Mouse (Mus musculus): ENCODE data around the gene Naa20. TPM values are rescaled to one million over a fixed set of nuclear protein-coding genes. Genes with fewer than 3 reads are reported as not detected.
A peak's percentile ranks its signal among the peaks of the same experiment; 100 is the strongest.

Naa20 gene
- polyA plus RNA-seq (2014; fragmentation: Nextera tagmentation; extraction: Ambion mirVana), result 145 and 151 TPM in 2 replicates

DNA sequence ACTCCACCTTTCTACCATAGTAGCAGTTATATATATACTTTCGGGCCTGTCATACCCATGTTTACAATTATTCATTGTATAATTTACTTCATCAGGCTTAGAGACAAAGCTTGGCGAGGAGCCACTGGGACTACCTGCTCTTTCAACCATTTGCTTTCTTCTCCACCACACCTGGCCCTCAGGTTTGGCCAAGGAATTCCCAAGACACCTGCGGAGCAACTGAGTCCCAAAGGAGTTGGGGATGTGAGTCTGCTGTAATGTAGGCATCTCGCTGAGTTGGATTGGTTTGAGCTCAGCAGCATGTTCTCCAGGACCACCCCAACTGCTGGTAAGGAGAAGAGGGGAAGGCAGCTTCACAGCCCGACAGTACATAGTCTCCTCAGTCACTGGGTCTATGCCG, at the start of gene Naa20:
TSS of gene Naa20 (plus strand) at position 239 of the 400 bp plus-strand sequence.
- 90% methylated on average over 6 of the region's 6 CpGs for WGBS
- Histone ChIP-seq H3K27me3 (ENCODE audit: control insufficient read depth, insufficient read depth, low read length) (no peaks in the 10 kb centered on the region), H3K4me3 (ENCODE audit: low read depth, low read length) (peak within 1 kb of the TSS; percentile 99), H3K4me1 (ENCODE audit: control insufficient read depth, insufficient read depth, low read length) (peaks cover 10% of the 10 kb centered on the region), H3K9ac (replicated peaks; ENCODE audit: low read depth, low read length) (no peak within 1 kb of the TSS), H3K9me3 (ENCODE audit: control insufficient read depth, low read length) (no peaks in the 10 kb centered on the region), H3K36me3 (ENCODE audit: control insufficient read depth, insufficient read depth, low read length) (peaks cover 3% of the 10 kb centered on the region; the same call in 1 of the 2 replicates), H3K27ac (ENCODE audit: low read depth, low read length) (no peak within 1 kb of the TSS), H3K4me2 (ENCODE audit: low read depth, low read length) (peak within 1 kb of the TSS; percentile 46; the same call in 1 of the 2 replicates)
- ATAC-seq (ENCODE audit: low read depth), result no peak

DNA sequence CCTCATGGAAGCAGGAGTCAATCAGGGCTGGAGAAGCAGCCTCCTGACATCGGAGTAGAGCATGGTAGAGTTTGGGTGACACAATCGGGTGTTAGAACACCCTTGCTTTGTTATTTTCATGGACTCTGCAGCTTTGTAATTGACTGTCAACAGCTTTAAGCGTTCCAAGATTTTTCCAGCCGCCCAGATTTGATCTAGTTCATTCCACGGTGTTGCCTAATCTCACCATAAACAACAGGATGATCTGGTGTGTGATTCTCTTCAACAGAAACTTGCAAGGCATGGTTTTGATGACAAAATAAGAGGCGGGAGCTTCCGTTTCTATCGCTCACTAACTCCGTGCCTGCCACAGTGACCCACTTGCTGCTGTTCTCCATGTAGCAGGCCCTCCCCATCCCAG, 46.1 kb upstream of the Naa20 start:
- Histone ChIP-seq H3K27me3 (ENCODE audit: control insufficient read depth, insufficient read depth, low read length) (no peaks in the 10 kb centered on the region), H3K9me3 (ENCODE audit: control insufficient read depth, low read length) (no peaks in the 10 kb centered on the region), H3K36me3 (ENCODE audit: control insufficient read depth, insufficient read depth, low read length) (no peaks in the 10 kb centered on the region), H3K9ac (replicated peaks; ENCODE audit: low read depth, low read length) (no peak overlapping the region), H3K27ac (ENCODE audit: low read depth, low read length) (no peak overlapping the region), H3K4me3 (ENCODE audit: low read depth, low read length) (no peak overlapping the region), H3K4me2 (ENCODE audit: low read depth, low read length) (no peak overlapping the region), H3K4me1 (ENCODE audit: control insufficient read depth, insufficient read depth, low read length) (peaks cover 7% of the 10 kb centered on the region; the same call in 1 of the 2 replicates)
- no peak for ATAC-seq (ENCODE audit: low read depth)
- WGBS, result 93% methylated on average over 9 of the region's 9 CpGs

DNA sequence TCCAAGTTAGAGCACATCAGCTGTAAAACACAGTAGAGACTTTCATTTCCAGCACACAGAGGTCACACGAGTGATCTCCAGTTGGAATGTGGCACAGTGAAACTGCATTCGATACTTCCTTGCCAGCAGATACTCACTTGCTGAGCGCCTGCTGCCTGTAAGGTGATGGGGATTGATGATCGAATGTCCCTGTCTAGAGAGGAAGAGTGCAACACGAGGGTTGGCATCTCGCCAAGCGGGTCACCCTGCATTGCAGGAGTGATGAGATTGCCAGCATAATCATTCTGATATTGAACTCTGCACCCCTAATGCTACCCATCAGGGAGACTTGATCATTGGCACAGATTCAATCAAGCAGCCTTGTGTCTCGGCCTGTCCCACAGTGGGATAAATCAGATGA, 44.0 kb upstream of the Naa20 start:
- Histone ChIP-seq H3K4me1 (ENCODE audit: control insufficient read depth, insufficient read depth, low read length) (peaks cover 7% of the 10 kb centered on the region; the same call in 1 of the 2 replicates), H3K4me2 (ENCODE audit: low read depth, low read length) (no peak overlapping the region), H3K27me3 (ENCODE audit: control insufficient read depth, insufficient read depth, low read length) (no peaks in the 10 kb centered on the region), H3K27ac (ENCODE audit: low read depth, low read length) (no peak overlapping the region), H3K4me3 (ENCODE audit: low read depth, low read length) (no peak overlapping the region), H3K36me3 (ENCODE audit: control insufficient read depth, insufficient read depth, low read length) (no peaks in the 10 kb centered on the region), H3K9ac (replicated peaks; ENCODE audit: low read depth, low read length) (no peak overlapping the region), H3K9me3 (ENCODE audit: control insufficient read depth, low read length) (no peaks in the 10 kb centered on the region)
- 72% methylated on average over 8 of the region's 8 CpGs for WGBS
- ATAC-seq (ENCODE audit: low read depth), result no peak

DNA sequence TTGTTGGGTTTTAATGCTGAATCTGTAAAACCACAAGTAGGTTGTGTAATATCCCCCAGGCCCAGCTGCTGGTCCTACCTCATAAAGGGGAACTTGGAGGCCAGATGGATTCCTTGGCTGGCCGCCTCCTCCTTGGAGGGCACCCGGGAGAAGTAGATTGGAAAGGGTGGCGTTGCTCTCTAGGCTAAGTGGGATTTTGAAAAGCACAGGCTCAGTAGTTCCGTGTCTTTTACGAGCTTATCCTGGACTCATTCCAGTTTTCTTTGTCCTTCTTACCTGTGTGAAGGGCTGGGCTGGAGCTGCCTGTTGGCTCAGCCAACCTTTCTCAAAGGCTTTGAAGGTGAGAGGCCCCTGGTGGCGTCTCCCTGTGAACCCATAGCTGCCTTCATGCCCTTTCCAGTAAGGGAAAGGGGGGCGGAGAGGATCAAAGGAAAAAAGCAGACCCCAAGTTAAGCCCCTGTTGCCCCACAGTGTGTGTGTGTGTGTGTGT, 42.4 kb upstream of the Naa20 start:
- Histone ChIP-seq H3K27ac (ENCODE audit: low read depth, low read length) (peak overlapping the region; percentile 83), H3K9me3 (ENCODE audit: control insufficient read depth, low read length) (no peaks in the 10 kb centered on the region), H3K27me3 (ENCODE audit: control insufficient read depth, insufficient read depth, low read length) (no peaks in the 10 kb centered on the region), H3K4me1 (ENCODE audit: control insufficient read depth, insufficient read depth, low read length) (peaks cover 7% of the 10 kb centered on the region; the same call in 1 of the 2 replicates), H3K36me3 (ENCODE audit: control insufficient read depth, insufficient read depth, low read length) (no peaks in the 10 kb centered on the region), H3K4me2 (ENCODE audit: low read depth, low read length) (peak overlapping the region; percentile 44), H3K9ac (replicated peaks; ENCODE audit: low read depth, low read length) (peak overlapping the region; percentile 52; the same call in 1 of the 2 replicates), H3K4me3 (ENCODE audit: low read depth, low read length) (no peak overlapping the region)
- ATAC-seq (ENCODE audit: low read depth), result peak; percentile 25
- 42% methylated on average over 7 of the region's 7 CpGs for WGBS

DNA sequence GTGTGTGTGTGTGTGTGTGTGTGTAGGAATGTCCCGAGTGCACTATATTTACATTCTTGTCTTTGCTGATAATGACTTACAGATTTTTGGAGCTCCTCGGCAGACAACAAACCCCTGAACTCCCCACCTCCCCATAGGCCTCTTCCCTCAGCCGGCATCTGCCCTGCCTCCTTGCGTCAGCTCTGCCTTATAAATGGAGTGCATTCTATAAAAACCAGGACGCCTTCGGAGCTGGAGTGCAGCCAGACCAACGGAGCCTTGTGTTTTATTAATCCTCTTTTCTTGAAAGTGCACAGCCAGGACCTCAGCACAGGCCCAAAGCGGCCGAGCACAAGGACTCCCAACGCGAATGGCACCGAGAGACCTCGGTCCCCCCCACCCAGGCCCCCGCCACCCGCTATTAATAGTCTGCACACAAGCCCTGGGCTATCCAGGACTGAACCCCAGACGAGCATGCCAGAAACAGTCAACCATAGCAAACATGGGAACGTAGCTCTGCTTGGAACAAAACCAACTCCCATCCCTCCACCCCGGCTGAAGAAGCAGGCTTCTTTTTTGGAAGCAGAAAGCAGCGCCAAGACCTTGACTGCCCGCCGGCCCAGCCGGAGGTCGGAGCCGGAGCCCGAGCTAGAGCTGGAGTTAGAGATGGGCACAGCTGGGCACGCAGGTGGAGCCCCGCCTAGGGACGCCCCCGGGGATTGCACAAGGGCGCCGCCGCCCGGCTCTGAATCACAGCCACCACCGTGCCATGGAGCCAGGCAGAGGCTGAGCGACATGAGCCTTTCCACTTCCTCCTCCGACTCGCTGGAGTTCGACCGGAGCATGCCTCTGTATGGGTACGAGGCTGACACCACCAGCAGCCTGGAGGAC, 41.7 kb upstream of the Naa20 start:
- ATAC-seq (ENCODE audit: low read depth), result peak; percentile 87
- Histone ChIP-seq H3K9me3 (ENCODE audit: control insufficient read depth, low read length) (no peaks in the 10 kb centered on the region), H3K4me3 (ENCODE audit: low read depth, low read length) (peak overlapping the region; percentile 26), H3K4me1 (ENCODE audit: control insufficient read depth, insufficient read depth, low read length) (peaks cover 7% of the 10 kb centered on the region; the same call in 1 of the 2 replicates), H3K27ac (ENCODE audit: low read depth, low read length) (peak overlapping the region; percentile 83), H3K36me3 (ENCODE audit: control insufficient read depth, insufficient read depth, low read length) (no peaks in the 10 kb centered on the region), H3K27me3 (ENCODE audit: control insufficient read depth, insufficient read depth, low read length) (no peaks in the 10 kb centered on the region), H3K4me2 (ENCODE audit: low read depth, low read length) (peak overlapping the region; percentile 44), H3K9ac (replicated peaks; ENCODE audit: low read depth, low read length) (peak overlapping the region; percentile 52)
- WGBS, result 21% methylated on average over 40 of the region's 40 CpGs

DNA sequence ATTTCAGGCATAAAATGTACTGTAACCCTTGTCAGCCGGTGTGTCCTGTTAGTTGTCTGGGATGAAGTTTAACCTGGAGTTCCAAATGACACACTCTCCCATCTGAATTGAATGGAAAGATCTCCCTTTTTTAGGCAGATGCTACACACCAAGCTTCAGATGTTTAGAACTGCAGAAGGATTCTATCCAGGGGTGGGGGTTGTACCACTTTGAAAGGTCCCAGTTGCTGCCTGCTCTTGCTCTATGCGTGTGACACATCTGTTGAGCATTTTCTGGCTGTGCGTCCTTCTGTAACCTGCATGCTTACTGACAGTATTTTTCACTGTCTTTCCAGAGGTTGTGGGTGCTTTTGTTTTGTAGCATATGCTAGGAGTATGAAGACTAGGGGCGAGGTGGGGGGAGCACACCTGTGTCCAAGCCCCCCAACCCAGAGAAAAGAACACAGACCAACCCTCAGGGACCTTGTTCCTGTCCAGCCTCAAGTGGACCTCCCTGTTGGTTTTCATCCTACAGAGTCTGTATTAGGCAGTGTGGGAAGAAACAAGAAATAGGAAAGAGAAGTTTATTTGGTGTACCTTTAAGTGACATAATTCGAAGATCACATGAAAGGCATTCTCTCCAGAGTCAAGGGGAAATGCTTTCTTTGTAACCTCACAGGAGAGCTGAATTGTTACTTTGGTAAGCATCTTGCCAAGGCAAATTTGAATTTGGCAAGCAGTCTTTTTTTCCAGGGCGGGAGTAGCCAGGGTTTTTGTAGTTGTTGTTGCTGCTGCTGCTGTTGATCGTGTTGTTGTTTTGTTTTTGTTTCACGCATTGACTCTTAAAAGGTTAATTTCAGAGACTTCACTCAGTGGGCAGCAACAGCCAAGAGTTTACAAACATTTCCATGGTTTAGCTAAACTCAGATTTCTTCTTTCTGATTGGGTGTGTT, 40.4 kb upstream of the Naa20 start:
- peak overlapping the region; percentile 26 for H3K4me3 ChIP-seq (ENCODE audit: low read depth, low read length)
- no peaks in the 10 kb centered on the region for H3K27me3 ChIP-seq (ENCODE audit: control insufficient read depth, insufficient read depth, low read length)
- H3K27ac ChIP-seq (ENCODE audit: low read depth, low read length), result peak overlapping the region; percentile 44
- peak overlapping the region; percentile 52 for H3K9ac ChIP-seq (replicated peaks; ENCODE audit: low read depth, low read length)
- no peaks in the 10 kb centered on the region for H3K36me3 ChIP-seq (ENCODE audit: control insufficient read depth, insufficient read depth, low read length)
- no peaks in the 10 kb centered on the region for H3K9me3 ChIP-seq (ENCODE audit: control insufficient read depth, low read length)
- peak overlapping the region; percentile 44 for H3K4me2 ChIP-seq (ENCODE audit: low read depth, low read length)
- WGBS, result 60% methylated on average over 8 of the region's 8 CpGs
- ATAC-seq (ENCODE audit: low read depth), result no peak
- H3K4me1 ChIP-seq (ENCODE audit: control insufficient read depth, insufficient read depth, low read length), result peaks cover 7% of the 10 kb centered on the region; the same call in 1 of the 2 replicates

- Histone ChIP-seq H3K4me2 (ENCODE audit: low read depth, low read length) (peak overlapping the region; percentile 44), H3K27me3 (ENCODE audit: control insufficient read depth, insufficient read depth, low read length) (no peaks in the 10 kb centered on the region), H3K9me3 (ENCODE audit: control insufficient read depth, low read length) (no peaks in the 10 kb centered on the region), H3K9ac (replicated peaks; ENCODE audit: low read depth, low read length) (no peak overlapping the region), H3K4me1 (ENCODE audit: control insufficient read depth, insufficient read depth, low read length) (peaks cover 7% of the 10 kb centered on the region; the same call in 1 of the 2 replicates), H3K27ac (ENCODE audit: low read depth, low read length) (peak overlapping the region; percentile 57), H3K36me3 (ENCODE audit: control insufficient read depth, insufficient read depth, low read length) (no peaks in the 10 kb centered on the region), H3K4me3 (ENCODE audit: low read depth, low read length) (peak overlapping the region; percentile 26)
- WGBS, result 38% methylated on average over 10 of the region's 10 CpGs
- ATAC-seq (ENCODE audit: low read depth), result no peak
Measured at GRCm38 (mm10) chr2:145862206-145862817, 39.6 kb upstream of the Naa20 start.

DNA sequence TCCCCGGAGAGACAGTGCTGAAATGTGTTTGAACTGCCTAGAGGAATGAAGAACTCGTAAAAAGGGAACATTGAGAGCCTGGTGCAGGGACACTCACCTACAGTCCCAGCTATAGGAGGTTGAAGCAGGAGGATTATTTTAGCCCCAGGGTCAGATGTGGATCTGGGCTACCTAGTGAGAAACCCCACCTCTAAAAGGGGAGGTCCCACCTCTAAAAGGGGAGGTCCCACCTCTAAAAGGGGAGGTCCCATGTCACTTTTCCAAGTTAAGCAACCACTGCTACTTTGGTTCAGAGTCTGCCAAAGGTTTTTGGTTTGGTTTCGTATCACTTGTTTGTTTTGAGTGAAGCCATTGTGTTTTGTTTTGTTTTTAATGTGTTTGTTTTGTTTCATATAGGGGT, 36.6 kb upstream of the Naa20 start:
- no peaks in the 10 kb centered on the region for H3K9me3 ChIP-seq (ENCODE audit: control insufficient read depth, low read length)
- no peak overlapping the region for H3K27ac ChIP-seq (ENCODE audit: low read depth, low read length)
- no peak overlapping the region for H3K4me3 ChIP-seq (ENCODE audit: low read depth, low read length)
- 0 out of 2 replicates have a peak, but pooled peaks cover 3% of the 10 kb centered on the region for H3K4me1 ChIP-seq (ENCODE audit: control insufficient read depth, insufficient read depth, low read length)
- no peak overlapping the region for H3K9ac ChIP-seq (replicated peaks; ENCODE audit: low read depth, low read length)
- H3K36me3 ChIP-seq (ENCODE audit: control insufficient read depth, insufficient read depth, low read length), result no peaks in the 10 kb centered on the region
- H3K27me3 ChIP-seq (ENCODE audit: control insufficient read depth, insufficient read depth, low read length), result no peaks in the 10 kb centered on the region
- 90% methylated on average over 3 of the region's 3 CpGs for WGBS
- H3K4me2 ChIP-seq (ENCODE audit: low read depth, low read length), result no peak overlapping the region
- ATAC-seq (ENCODE audit: low read depth), result no peak
